Mouse (Mus musculus): ENCODE measurements around the gene Ntng2. TPM values are rescaled to one million over a fixed set of nuclear protein-coding genes. Genes with fewer than 3 reads are reported as not detected.

Gene Ntng2
- 10 to 100 TPM; 33.4 to 40.0 TPM for total RNA-seq (2021)
- long read RNA-seq, experiment 1, partial matches to known transcripts, result 0 of 3 reads
- long read RNA-seq, experiment 1, other reads (novel, unspliced or antisense), result 3 of 3 reads
- long read RNA-seq, experiment 2, result 0 reads

- peak; percentile 42 for DNase-seq
Observed at GRCm38 (mm10) chr2:29252599-29253204, at the start of gene Ntng2. TSS of gene Ntng2 (minus strand) at chr2:29253005.

DNA sequence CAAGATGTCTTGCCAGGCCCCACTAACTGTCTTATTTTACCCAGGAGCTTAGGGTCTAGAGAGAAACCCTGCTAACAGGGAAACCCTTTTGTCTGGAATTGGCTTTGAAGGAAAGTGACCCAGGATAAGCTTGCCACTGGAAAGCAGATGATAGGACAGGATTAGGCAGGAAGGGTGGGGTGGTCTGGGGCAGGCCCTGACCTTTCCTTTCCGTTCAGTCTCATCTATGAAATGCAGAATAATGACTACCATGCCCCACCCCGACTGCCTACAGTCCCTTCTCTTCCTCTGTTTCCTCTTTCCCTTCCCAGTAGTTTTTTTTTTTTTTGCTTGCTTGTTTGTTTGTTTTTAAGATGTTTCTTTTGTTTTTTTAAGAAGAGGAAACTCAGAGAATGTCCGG, 42.8 kb upstream of the Ntng2 start:
- DNase-seq, result no peak

GRCm38 (mm10) chr2:29287651-29288050, 34.8 kb upstream of the Ntng2 start:
- DNase-seq, result no peak

DNA sequence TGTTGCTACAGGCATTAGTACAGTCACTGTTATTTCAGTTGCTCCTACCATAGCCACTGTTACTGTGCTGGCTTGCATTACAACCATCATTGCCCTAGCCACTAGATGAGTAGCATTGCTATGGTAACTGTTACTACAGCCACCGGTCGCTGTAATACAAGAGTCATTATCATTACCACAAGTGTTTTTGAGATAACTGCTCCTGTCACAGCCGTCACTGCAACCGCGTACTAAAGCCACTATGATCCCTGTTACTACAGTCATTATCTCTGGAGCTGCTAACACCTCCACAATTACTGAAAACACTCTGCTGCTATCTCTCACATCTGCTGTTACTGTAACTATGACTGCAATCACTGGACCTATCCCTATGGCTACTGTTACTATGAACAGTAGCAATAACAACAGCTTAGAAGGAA, 24.9 kb upstream of the Ntng2 start:
- no peak for DNase-seq

- no peak for DNase-seq
Observed at GRCm38 (mm10) chr2:29271803-29272518, 19.2 kb upstream of the Ntng2 start.

- DNase-seq, result no peak
Observed at GRCm38 (mm10) chr2:29271098-29271497, 18.3 kb upstream of the Ntng2 start.

DNA sequence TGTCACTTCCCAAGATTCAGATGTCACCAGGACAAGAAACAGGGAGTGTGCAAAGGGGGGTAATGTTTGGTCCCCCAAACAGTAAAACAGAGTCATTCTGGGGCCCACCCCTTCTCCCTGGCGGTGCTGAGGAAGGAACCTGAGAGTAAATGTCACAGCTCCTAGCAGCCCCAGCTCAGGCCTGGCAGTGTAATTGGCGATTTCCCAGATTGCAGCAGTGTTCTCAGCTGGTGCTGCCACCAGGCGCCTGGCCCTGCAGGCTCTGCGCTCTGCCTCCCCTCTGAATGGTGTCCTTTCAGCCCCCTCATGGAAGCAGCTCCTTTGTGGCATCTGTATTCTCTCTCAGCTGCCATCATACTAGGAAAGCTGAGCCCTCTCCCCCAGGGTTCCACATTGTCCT, 14.0 kb upstream of the Ntng2 start:
- no peak for DNase-seq

DNA sequence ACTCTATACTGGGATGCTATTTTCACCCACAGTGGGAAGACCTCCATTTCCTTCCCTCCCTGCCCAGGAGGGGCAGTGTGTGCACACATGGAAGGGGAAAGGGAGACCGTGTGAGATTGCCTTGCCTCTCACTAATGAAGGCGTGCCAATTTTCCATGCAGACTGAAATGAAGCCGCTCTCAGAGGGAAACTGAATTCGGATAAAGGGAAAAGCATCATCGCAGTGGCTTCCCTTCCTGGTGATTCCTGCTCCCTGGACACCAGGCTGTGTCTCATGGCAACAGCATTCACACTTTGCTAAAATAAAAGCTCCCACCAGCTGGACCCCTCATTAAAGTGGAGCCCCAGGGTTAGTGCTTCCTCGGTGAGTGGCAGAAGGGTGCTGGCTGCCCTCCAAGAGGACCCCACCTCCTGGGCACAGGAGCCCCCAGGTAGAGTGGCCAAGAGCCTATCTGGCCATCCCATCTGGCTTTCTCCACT, 9.7 kb upstream of the Ntng2 start:
- DNase-seq, result no peak

DNA sequence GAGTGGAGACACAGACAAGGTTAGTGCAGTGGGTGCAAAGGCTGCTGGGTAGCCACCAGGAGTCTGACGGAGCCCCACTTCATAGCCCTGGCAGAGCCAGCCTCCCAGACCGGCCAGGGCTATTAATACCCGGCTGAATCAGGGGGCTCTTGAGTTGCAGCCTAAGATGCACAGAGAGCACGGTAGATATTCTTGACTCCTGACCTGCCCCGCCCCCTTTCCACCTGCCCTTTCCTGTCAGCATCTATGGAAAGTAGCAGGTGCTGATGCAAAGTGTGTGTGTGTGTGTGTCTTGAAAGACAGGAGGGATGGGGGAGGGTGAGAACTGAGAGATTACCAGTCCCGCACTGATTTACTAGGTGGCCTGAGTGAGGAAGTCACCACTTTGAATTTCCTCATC, 8.3 kb upstream of the Ntng2 start:
- DNase-seq, result peak; percentile 69

DNA sequence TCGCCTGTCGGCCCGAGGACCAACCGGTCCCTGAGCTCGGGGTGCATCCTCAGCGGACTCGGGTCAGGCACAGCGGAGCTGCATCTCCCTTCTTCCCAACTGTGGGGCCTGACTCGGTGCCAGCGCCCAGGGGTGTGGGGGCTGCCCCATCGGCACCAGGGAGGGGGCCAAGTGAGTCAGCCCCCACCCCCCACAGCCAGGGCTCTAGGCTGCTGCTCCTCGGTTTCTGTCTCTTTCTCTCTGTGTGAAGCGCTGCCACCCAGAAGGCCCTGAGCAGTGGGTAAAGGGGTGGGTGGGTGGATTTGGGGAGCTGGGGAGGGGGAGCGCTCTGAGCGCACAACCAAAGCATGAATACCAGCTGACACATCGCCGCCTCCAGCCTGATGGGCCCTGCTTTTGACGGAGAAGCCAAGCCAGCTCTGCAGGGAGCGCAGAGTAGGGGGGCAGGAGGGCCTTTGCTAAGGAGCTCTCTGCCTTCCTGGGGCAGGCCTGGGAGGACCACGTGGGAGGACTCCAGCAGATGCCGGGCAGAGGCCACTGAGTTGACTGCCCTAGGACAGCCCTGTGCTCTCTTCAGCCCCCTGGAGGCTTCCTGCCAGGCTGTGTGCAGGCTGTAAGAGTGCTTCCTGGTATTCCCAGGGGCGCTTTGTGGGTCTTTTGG, 530 bp upstream of the Ntng2 start:
- DNase-seq, result peak; percentile 31

DNA sequence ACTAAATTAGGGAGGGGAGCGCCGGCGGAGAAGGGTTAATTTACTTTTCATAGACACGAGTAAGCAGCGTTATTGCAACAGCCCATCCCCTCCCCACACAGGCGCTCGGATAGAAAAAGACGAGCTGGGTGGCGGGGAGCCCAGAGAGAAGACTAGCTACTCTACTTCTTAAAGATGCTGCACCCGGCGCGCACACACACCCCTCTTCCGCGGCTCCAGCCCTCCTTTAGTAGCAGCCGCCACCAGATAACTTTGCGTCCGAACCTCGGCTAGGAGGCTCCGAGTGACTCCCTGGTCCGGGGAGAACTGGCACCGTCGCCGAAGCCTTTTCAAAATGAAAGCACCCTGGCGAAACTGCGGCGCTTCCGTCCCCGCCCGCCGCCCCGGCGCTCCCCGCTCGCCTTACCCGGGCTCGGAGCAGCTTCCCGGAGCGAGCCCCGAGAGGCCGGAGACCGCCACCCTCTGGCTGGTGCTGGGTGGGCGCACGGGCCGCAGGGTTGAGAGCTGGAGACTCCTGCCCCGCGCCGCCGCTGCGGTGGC, 676 bp downstream of the Ntng2 start:
- DNase-seq, result peak; percentile 50

- no peak for DNase-seq
Observed at GRCm38 (mm10) chr2:29251095-29252058, 1.4 kb downstream of the Ntng2 start.

DNA sequence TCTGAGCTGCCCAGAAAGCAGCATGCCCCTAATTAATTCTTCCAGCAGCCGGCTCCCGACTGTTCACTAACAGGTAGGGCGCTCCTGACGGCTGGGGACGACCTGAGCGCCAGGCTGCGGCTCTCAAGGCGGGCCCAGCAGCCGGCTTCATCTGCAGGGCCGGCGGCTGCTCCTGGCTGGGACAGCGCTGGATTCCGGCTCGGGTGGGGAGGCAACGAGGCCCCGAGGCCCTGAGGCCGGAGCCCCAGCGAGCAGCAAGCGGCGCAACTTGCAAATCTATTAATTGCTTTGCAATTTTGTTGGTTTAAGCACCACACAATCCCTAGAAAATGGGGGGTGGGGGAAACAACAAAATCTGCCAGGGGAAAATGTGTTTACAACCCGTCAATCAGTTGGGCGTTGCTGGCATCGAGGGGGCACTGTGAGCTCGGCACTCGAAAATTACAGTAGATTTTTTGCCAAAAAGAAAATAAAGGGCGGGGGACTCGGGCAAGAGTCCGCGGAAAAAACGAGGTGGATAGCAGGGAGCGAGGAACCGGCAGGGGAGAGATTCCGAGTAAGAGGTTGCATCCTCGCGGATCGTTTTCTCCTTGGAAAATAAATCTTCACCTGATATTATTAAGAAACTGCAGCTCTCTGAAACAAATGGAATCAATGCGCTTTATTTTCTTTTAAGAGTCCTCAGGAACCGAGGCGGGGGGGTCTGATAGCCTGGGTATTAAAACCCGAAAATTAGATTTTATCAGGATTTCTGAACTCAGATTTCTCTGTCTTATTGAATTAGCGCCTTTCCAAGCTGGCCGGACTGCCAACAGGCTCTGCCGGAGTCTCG, 2.3 kb downstream of the Ntng2 start:
- DNase-seq, result no peak

DNA sequence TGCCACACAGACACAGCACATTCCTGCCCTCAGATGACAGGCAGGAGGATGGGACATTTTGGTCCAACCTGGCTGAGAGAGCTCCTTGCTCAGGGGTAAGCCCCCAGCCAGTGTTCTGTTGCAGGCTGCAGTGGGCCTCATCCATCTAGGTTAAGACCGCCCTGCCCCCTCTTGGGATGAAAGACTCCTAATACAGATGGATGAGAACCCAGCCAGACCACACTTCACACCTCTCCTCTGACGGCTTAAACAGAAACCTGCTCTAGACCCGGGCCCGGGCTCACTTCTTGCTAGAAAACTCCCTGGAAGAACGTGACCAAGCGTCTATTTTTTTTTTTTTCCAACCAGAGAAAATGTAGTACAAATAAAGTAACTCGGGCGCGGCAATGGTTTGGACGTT, 3.0 kb downstream of the Ntng2 start:
- no peak for DNase-seq

DNA sequence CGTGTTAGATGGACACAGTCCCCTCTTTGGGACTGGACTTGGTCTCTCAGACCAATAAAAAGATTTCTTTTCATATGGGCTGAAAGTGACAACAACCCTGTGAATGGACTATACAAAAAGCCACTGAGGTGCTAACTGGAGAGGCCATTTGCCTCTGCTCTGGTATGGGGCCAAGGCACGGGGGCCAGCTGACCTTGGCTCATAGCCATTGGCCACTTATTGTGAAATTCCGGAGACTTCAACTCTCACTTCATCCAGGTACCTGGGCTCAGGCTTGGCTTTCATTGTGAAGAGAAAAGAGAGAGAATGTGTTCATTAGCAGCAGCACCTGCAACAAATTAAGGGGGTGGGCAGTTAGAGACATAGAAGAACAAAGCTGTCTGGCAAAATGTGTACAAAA, 4.3 kb downstream of the Ntng2 start:
- no peak for DNase-seq

GRCm38 (mm10) chr2:29247386-29247785, 5.4 kb downstream of the Ntng2 start:
- DNase-seq, result no peak

GRCm38 (mm10) chr2:29246891-29247290, 5.9 kb downstream of the Ntng2 start:
- no peak for DNase-seq

- no peak for DNase-seq
Observed at GRCm38 (mm10) chr2:29246275-29246674, 6.5 kb downstream of the Ntng2 start.

GRCm38 (mm10) chr2:29245341-29245779, 7.4 kb downstream of the Ntng2 start:
- peak; percentile 62 for DNase-seq

- no peak for DNase-seq
Observed at GRCm38 (mm10) chr2:29239329-29239728, 13.5 kb downstream of the Ntng2 start.

DNA sequence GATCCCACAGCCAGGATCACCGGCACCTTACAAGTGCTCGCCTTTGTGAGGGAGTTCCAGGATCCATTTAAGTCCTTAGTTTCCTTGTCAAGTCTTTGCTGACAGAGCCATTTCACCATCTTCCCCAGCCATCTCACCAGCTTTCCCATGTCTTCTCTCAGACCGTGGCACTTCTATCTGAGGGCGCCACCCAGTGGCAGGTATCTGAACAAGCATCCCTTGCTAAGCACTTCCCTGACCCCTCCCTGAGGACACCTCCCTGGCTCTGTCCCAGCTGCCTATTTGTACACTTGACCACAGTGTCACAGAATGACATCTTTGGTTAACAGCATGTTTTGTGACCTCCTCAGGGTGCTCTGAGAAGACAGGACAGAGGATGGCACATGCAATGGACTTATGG, 15.2 kb downstream of the Ntng2 start:
- DNase-seq, result peak; percentile 73
